Mouse (Mus musculus) heart, postnatal 0 days (tissue): ENCODE measurements at regions not wholly inside any gene's neighbourhood (a gene's known extent, or its start where the extent isn't known, plus 50 kb on each side); places are given as distances from the start of the nearest gene placed in this dataset.

Source experiments
- CTCF ChIP-seq: IDR thresholded peaks from 2 replicates; pipeline ENCODE4 v1.5.1; 2016; ENCODE audit warnings: antibody characterized with exemption, control low read depth, low read depth
- EP300 ChIP-seq: IDR thresholded peaks from 2 replicates; pipeline ENCODE4 v1.6.1; 2016; ENCODE audit warnings: antibody characterized with exemption, low read depth

- TF ChIP-seq CTCF (no peak), EP300 (no peak)
Measured at GRCm38 (mm10) chr16:57949680-57950079, 195.1 kb upstream of the Col8a1 start.
